Mouse (Mus musculus): ENCODE measurements around the gene Sh3gl1. TPM values are rescaled to one million over a fixed set of nuclear protein-coding genes. Genes with fewer than 3 reads are reported as not detected.
A peak's percentile ranks its signal among the peaks of the same experiment; 100 is the strongest.

The Sh3gl1 gene
- total and polyA plus RNA-seq, 3 experiments = 29.3 to 39.0 (median 38.0) TPM

DNA sequence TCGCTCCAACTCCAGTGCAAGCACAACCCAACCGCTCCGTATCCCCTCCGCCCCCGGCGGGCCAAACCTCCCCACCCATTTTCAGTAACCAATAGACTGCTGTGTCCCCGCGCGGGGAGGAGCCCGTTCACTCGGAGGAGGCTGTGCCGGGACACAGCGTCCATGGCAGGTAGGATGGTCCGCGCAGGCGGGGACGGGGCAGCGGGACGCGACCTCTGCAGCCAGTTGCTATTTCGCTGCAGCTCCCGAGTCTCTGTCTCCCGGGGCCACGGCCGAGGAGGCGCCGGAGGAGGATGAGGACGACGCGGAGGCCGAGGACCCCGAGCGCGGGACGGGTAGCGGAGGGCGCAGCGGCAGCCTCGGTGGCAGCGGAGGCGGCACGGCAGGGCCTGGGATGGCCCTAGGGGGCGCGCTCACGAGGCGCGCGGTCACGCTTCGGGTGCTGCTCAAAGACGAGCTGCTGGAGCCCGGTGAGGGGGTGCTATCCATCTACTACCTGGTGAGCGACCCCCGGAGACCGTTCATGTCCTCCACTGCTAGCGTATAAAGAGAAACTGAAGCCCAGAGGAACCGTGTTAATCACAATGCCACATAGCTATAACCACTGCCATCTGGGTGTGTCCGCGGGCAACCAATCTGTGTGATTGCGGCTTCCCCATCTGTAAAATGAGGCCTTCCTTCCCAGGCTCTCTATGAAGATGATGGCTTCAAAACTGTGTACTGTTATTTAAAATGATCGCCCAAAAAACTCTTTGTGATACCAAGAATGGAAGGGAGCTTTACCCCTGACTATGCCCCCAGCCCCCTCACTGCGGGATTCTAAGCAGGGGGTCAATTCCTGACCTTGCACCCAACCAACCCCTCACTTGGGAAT, 27.1 kb downstream of the Sh3gl1 start:
- dilution Hi-C loops (cut with MboI; ENCODE audit: extremely low pct_ligation_motif_present, extremely low pct_unique_long_range_greater_than_20kb, low sequenced_read_pairs) (no loop called here), in situ Hi-C loops (cut with MboI; ENCODE audit: low pct_ligation_motif_present, low pct_unique_long_range_greater_than_20kb, low sequenced_read_pairs) (loop anchor here (5.0 kb wide), 1 partner anchor 37 kb away; the partner anchor contains the start of gene Shd)
- Histone ChIP-seq H3K27me3 (replicated peaks) (no peaks in the 10 kb centered on the region), H3K9me3 (replicated peaks; ENCODE audit: low read length) (no peaks in the 10 kb centered on the region), H3K79me2 (replicated peaks; ENCODE audit: control insufficient read depth, extremely low read depth, insufficient read depth, poor library complexity, severe bottlenecking) (peaks cover 5% of the 10 kb centered on the region; the same call in 1 of the 2 replicates), H3K4me1 (ENCODE audit: control insufficient read depth in 1 of 2, insufficient read depth in 2 of 2) (peaks cover 9 to 27% of the 10 kb centered on the region in 2 experiments), H3K27ac (ENCODE audit: insufficient read depth, low read depth) (peak overlapping the region; percentile 45; the same call in 1 of the 2 replicates), H3K36me3 (replicated peaks in 1 of 2; ENCODE audit: control insufficient read depth in 1 of 2, insufficient read depth in 1 of 2, low read length in 1 of 2) (peaks cover 16 to 28% of the 10 kb centered on the region in 2 experiments), H3K4me2 (ENCODE audit: insufficient read depth, low read depth, poor library complexity, severe bottlenecking) (peak overlapping the region; percentile 94), H3K9ac (ENCODE audit: insufficient read depth, low read depth) (peak overlapping the region; percentile 82), H3K4me3 (replicated peaks in 1 of 3; ENCODE audit: low read depth in 2 of 3, low read length in 2 of 3, poor library complexity in 1 of 3) (peak overlapping the region; percentile 65 to 91 (median 77))
- DNase-seq (ENCODE audit: extremely low read depth) = peak; percentile 89
- TF ChIP-seq TCF12 (IDR thresholded peaks at IDR 0.05; ENCODE audit: low read depth, low read length) (peak; percentile 27; the same call in 1 of the 2 replicates), MAX (IDR thresholded peaks at IDR 0.05; ENCODE audit: low read length) (0 out of 2 replicates have a peak, but pooled peaks have one; percentile 34), E2F4 (IDR thresholded peaks at IDR 0.05; ENCODE audit: insufficient replicate concordance, low read depth, low read length) (no peak), ZMIZ1 (IDR thresholded peaks at IDR 0.05; ENCODE audit: low read depth, low read length) (peak; percentile 42), MYC (IDR thresholded peaks at IDR 0.05; ENCODE audit: low read depth, low read length) (0 out of 2 replicates have a peak, but pooled peaks have one; percentile 2), POLR2A (IDR thresholded peaks at IDR 0.05; ENCODE audit: low read depth, low read length) (peak; percentile 72), ETS1 (conservative IDR thresholded peaks at IDR 0.05; ENCODE audit: low read depth, low read length) (no peak), CTCF (conservative IDR thresholded peaks at IDR 0.05 in 1 of 2, IDR thresholded peaks at IDR 0.05 in 1 of 2; ENCODE audit: low read depth in 2 of 2, low read length in 2 of 2) (peak in 1 of 2 experiments; percentile 57; a peak in 2 of 4 replicates), SIN3A (IDR thresholded peaks at IDR 0.05; ENCODE audit: low read length) (no peak), MXI1 (IDR thresholded peaks at IDR 0.05; ENCODE audit: low read depth, low read length) (peak; percentile 67; the same call in 1 of the 2 replicates), CHD2 (IDR thresholded peaks at IDR 0.05; ENCODE audit: low read length) (no peak), TBP (conservative IDR thresholded peaks at IDR 0.05; ENCODE audit: low read depth, low read length) (0 out of 2 replicates have a peak, but pooled peaks have one; percentile 27), BHLHE40 (IDR thresholded peaks at IDR 0.05; ENCODE audit: low read depth, low read length) (peak; percentile 36; the same call in 1 of the 2 replicates), CHD1 (IDR thresholded peaks at IDR 0.05; ENCODE audit: low read depth, low read length) (no peak), NELFE (IDR thresholded peaks at IDR 0.05; ENCODE audit: low read depth, low read length) (peak; percentile 83), UBTF (IDR thresholded peaks at IDR 0.05; ENCODE audit: low read depth, low read length) (0 out of 2 replicates have a peak, but pooled peaks have one; percentile 44), ZKSCAN1 (IDR thresholded peaks at IDR 0.05; ENCODE audit: borderline replicate concordance, low read depth, low read length) (no peak), IRF4 (IDR thresholded peaks at IDR 0.05; ENCODE audit: low read depth, low read length) (peak; percentile 16; the same call in 1 of the 2 replicates), MAZ (IDR thresholded peaks at IDR 0.05; ENCODE audit: low read depth, low read length) (peak; percentile 57), NRF1 (IDR thresholded peaks at IDR 0.05; ENCODE audit: low read depth, low read length) (0 out of 2 replicates have a peak, but pooled peaks have one; percentile 46)
